ENCODE assay signal across 22 mouse cellular contexts in the genomic region with DNA sequence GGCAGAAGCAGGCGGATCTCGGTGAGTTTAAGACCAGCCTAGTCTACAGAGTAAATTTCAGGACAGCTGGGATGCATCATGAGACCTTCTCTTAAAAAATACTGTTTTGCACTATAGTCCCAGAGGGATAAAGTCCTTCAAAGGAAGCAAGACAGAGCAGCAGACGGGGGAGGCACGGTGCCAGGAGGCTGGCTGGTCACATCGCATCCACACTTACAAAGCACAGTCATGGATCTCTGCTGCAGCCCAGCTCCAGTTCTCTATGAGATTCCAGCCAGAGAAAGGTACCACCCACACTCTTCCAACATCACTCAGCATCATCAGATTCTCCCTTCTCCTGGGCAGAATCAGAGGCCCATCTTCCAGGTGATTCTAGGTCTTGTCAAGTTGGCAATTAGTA.
A peak's percentile ranks its signal among the peaks of the same experiment; 100 is the strongest.
DNase-seq lines count a peak whose midpoint lies in the region; ATAC-seq and TF ChIP-seq lines count a peak whose summit lies in the region.
"Had no signal": no experiment of that assay in that cellular context is flagged by ENCODE, and none has a peak within 500 bp of the region (broad histone marks: within the 10 kb centered on the region; RNA-seq: fewer than 3 reads in every experiment).

No protein-coding gene starts in this region.

- no peaks in the 10 kb centered on the region for H3K4me1 ChIP-seq in lung, postnatal 0 days (ENCODE audit: insufficient read depth, low read depth, low read length)
- H3K4me1 ChIP-seq: embryonic facial prominence, embryonic 15.5 days; hindbrain, embryonic 10.5 days; midbrain, embryonic 10.5 days had no signal

- no peaks in the 10 kb centered on the region for H3K27me3 ChIP-seq in lung, postnatal 0 days (replicated peaks; ENCODE audit: insufficient read depth, low read length)

- no peak overlapping the region for H3K4me3 ChIP-seq in lung, postnatal 0 days (ENCODE audit: low read depth, low read length)
- H3K4me3 ChIP-seq: embryonic facial prominence, embryonic 15.5 days; heart, embryonic 13.5 days; hindbrain, embryonic 10.5 days; midbrain, embryonic 10.5 days had no signal

- H3K4me2 ChIP-seq in lung, postnatal 0 days (replicated peaks; ENCODE audit: low read depth, low read length), result no peak overlapping the region
- H3K4me2 ChIP-seq: embryonic facial prominence, embryonic 15.5 days; heart, embryonic 13.5 days had no signal

- no peak overlapping the region for H3K9ac ChIP-seq in lung, postnatal 0 days (replicated peaks; ENCODE audit: low read depth)
- H3K9ac ChIP-seq: embryonic facial prominence, embryonic 15.5 days; heart, embryonic 13.5 days; liver, embryonic 14.5 days had no signal

- no peak overlapping the region for H3K27ac ChIP-seq in lung, postnatal 0 days (ENCODE audit: low read length)
- H3K27ac ChIP-seq: embryonic facial prominence, embryonic 15.5 days; heart, embryonic 13.5 days; hindbrain, embryonic 10.5 days; hindbrain, postnatal 0 days; liver, embryonic 14.5 days; macrophage; midbrain, embryonic 10.5 days had no signal

- 66% methylated on average over 5 of the region's 5 CpGs for WGBS in lung, postnatal 0 days

- no peak for TF ChIP-seq CTCF in lung, postnatal 0 days (IDR thresholded peaks at IDR 0.05)

- intact Hi-C loops in heart, postnatal 10 days (cut with DNase I), result no loop called here

- H3K36me3 ChIP-seq in lung, postnatal 0 days (ENCODE audit: insufficient read depth, low read length), result no peaks in the 10 kb centered on the region
- H3K36me3 ChIP-seq: embryonic facial prominence, embryonic 15.5 days; heart, embryonic 13.5 days; hindbrain, embryonic 10.5 days; midbrain, embryonic 10.5 days had no signal

- TF ChIP-seq EP300 in lung, postnatal 0 days (IDR thresholded peaks at IDR 0.05), result no peak

- DNase-seq in heart, postnatal 10 days, result peak; percentile 19 to 30
- no peak for DNase-seq in heart, adult 9 months (ENCODE audit: low spot score in 2 of 2)
- peak; percentile 31 to 50 for DNase-seq in kidney, postnatal 4 days
- no peak for DNase-seq in kidney, adult 8-10 months
- peak; percentile 38 for DNase-seq in lung, postnatal 36 days
- no peak for DNase-seq in lung, postnatal 0 days (ENCODE audit: low spot score)
- DNase-seq in right cerebral cortex, postnatal 4 days, result peak; percentile 11
- DNase-seq: adrenal gland, adult 2 months; cerebellum, adult 18-20 months; cerebellum, postnatal 36 days; retina, postnatal 1 day; spleen, adult 18-20 months; thymus, postnatal 36 days had no signal

- no peak for ATAC-seq in lung, postnatal 0 days
- ATAC-seq: forebrain, embryonic 16.5 days; hindbrain, postnatal 0 days; intestine, postnatal 0 days had no signal

- no peaks in the 10 kb centered on the region for H3K9me3 ChIP-seq in lung, postnatal 0 days (ENCODE audit: low read length)
- H3K9me3 ChIP-seq: embryonic facial prominence, embryonic 15.5 days; heart, embryonic 13.5 days; hindbrain, embryonic 10.5 days; midbrain, embryonic 10.5 days had no signal

Comparison
In these comparisons a context has a peak if more than half of its experiments do, and no peak if none do; other contexts are left out.
1. DNase-seq: peak in heart, postnatal 10 days (2 of 2), kidney, postnatal 4 days (2 of 2), lung, postnatal 36 days (single experiment) and right cerebral cortex, postnatal 4 days (single experiment); none in heart, adult 9 months (0 of 2), kidney, adult 8-10 months (0 of 2) and lung, postnatal 0 days (single experiment).